Mouse (Mus musculus) MEL (cell line): ENCODE measurements around the gene Epha4. TPM values are rescaled to one million over a fixed set of nuclear protein-coding genes. Genes with fewer than 3 reads are reported as not detected.

ENCODE experiments used
- DNase-seq: peaks from one replicate; pipeline ENCODE4 v3.0.0; 2011; ENCODE audit warnings: low read depth, low spot score
- H3K27ac ChIP-seq: 2 replicates; pipeline ENCODE4 v1.5.1; 2012; ENCODE audit warnings: low read depth, mild to moderate bottlenecking, control low read depth, low read length, moderate library complexity; ENCODE audit not compliant: control insufficient read depth
- H3K27me3 ChIP-seq, 2 experiments: fragments of 150-350 bp in 1 of 2; sonication (generic) in 1 of 2; 2 replicates each; pipeline ENCODE4 v1.6.1; 2012; ENCODE audit warnings: low read length in 2 of 2, mild to moderate bottlenecking in 2 of 2, improper control_type of control experiment in 1 of 2, moderate library complexity in 1 of 2; ENCODE audit not compliant: insufficient read depth in 2 of 2, control insufficient read depth in 1 of 2
- H3K36me3 ChIP-seq, 2 experiments: 2 replicates each; pipeline ENCODE4 v1.6.1; 2012 to 2014; ENCODE audit warnings: low read length in 2 of 2, improper control_type of control experiment in 1 of 2, inconsistent platforms in 1 of 2, mild to moderate bottlenecking in 1 of 2; ENCODE audit not compliant: insufficient read depth in 2 of 2, control insufficient read depth in 1 of 2
- H3K4me1 ChIP-seq, 2 experiments: fragments of 150-350 bp in 1 of 2; sonication (generic) in 1 of 2; 2 replicates each; pipeline ENCODE4 v1.6.1; 2012; ENCODE audit warnings: low read length in 2 of 2, improper control_type of control experiment in 1 of 2, mild to moderate bottlenecking in 1 of 2; ENCODE audit not compliant: insufficient read depth in 2 of 2, control insufficient read depth in 1 of 2
- H3K4me3 ChIP-seq, 2 experiments: fragments of 150-350 bp in 1 of 2; sonication (generic) in 1 of 2; 2 replicates each; pipeline ENCODE4 v1.5.1; 2012; ENCODE audit warnings: low read depth in 2 of 2, low read length in 2 of 2, mild to moderate bottlenecking in 2 of 2, moderate library complexity in 2 of 2, control low read depth in 1 of 2, improper control_type of control experiment in 1 of 2; ENCODE audit not compliant: control insufficient read depth in 1 of 2, insufficient read depth in 1 of 2
- H3K79me2 ChIP-seq: 2 replicates; pipeline ENCODE4 v1.6.1; 2012; ENCODE audit warnings: mild to moderate bottlenecking, low read length, moderate library complexity; ENCODE audit not compliant: control insufficient read depth, poor library complexity, insufficient read depth
- H3K9ac ChIP-seq: 2 replicates; pipeline ENCODE4 v1.6.1; 2012; ENCODE audit warnings: low read depth, mild to moderate bottlenecking, control low read depth, low read length, moderate library complexity; ENCODE audit not compliant: control insufficient read depth, poor library complexity, severe bottlenecking
- H3K9me3 ChIP-seq: fragments of 150-350 bp; sonication (generic); replicated peaks from 2 replicates; pipeline ENCODE4 v1.6.1; 2012; ENCODE audit warnings: mild to moderate bottlenecking, low read length, improper control_type of control experiment, moderate library complexity; ENCODE audit not compliant: insufficient read depth
- BHLHE40 ChIP-seq: IDR thresholded peaks from 2 replicates; pipeline ENCODE4 v1.6.1; 2012; ENCODE audit warnings: low read depth, mild to moderate bottlenecking, inconsistent platforms, low read length, improper control_type of control experiment, borderline replicate concordance
- CHD1 ChIP-seq: IDR thresholded peaks from 2 replicates; pipeline ENCODE4 v1.6.1; 2012; ENCODE audit warnings: low read depth, mild to moderate bottlenecking, inconsistent platforms, low read length, improper control_type of control experiment
- CHD2 ChIP-seq: IDR thresholded peaks from 2 replicates; pipeline ENCODE4 v1.6.1; 2011; ENCODE audit warnings: low read length, improper control_type of control experiment
- E2F4 ChIP-seq: IDR thresholded peaks from 2 replicates; pipeline ENCODE4 v1.6.1; 2011; ENCODE audit warnings: low read depth, low read length, improper control_type of control experiment, borderline replicate concordance
- EP300 ChIP-seq, 2 experiments: IDR thresholded peaks; 2 replicates each; pipeline ENCODE4 v1.6.1; 2011; ENCODE audit warnings: improper control_type of control experiment in 2 of 2, low read length in 2 of 2, low read depth in 1 of 2, mild to moderate bottlenecking in 1 of 2
- ETS1 ChIP-seq: IDR thresholded peaks from 2 replicates; pipeline ENCODE4 v1.6.1; 2012; ENCODE audit warnings: low read depth, mild to moderate bottlenecking, inconsistent platforms, low read length, improper control_type of control experiment, moderate library complexity
- GATA1 ChIP-seq: IDR thresholded peaks from 2 replicates; pipeline ENCODE4 v1.6.1; 2011; ENCODE audit warnings: low read depth, low read length, improper control_type of control experiment
- HCFC1 ChIP-seq: IDR thresholded peaks from 2 replicates; pipeline ENCODE4 v1.6.1; 2012; ENCODE audit warnings: low read depth, mild to moderate bottlenecking, inconsistent platforms, low read length, improper control_type of control experiment, moderate library complexity
- JUND ChIP-seq: IDR thresholded peaks from 2 replicates; pipeline ENCODE4 v1.6.1; 2011; ENCODE audit warnings: low read depth, mild to moderate bottlenecking, improper control_type of control experiment, low read length
- KAT2A ChIP-seq: conservative IDR thresholded peaks from 2 replicates; pipeline ENCODE4 v1.6.1; 2012; ENCODE audit warnings: low read depth, low read length, improper control_type of control experiment, inconsistent platforms
- MAFK ChIP-seq: IDR thresholded peaks from 2 replicates; pipeline ENCODE4 v1.6.1; 2011; ENCODE audit warnings: low read depth, mild to moderate bottlenecking, low read length, improper control_type of control experiment, borderline replicate concordance
- MAZ ChIP-seq: IDR thresholded peaks from 2 replicates; pipeline ENCODE4 v1.6.1; 2012; ENCODE audit warnings: low read depth, mild to moderate bottlenecking, inconsistent platforms, low read length, improper control_type of control experiment
- MYB ChIP-seq: IDR thresholded peaks from 2 replicates; pipeline ENCODE4 v1.6.1; 2011; ENCODE audit warnings: mild to moderate bottlenecking, low read depth, low read length, improper control_type of control experiment
- MYC ChIP-seq: IDR thresholded peaks from 2 replicates; pipeline ENCODE4 v1.6.1; 2011; ENCODE audit warnings: low read depth, mild to moderate bottlenecking, low read length, improper control_type of control experiment, moderate library complexity
- NELFE ChIP-seq: IDR thresholded peaks from 2 replicates; pipeline ENCODE4 v1.6.1; 2011; ENCODE audit warnings: low read depth, low read length, improper control_type of control experiment
- NRF1 ChIP-seq: IDR thresholded peaks from 2 replicates; pipeline ENCODE4 v1.6.1; 2014; ENCODE audit warnings: low read depth, mild to moderate bottlenecking, inconsistent platforms, low read length, improper control_type of control experiment, moderate library complexity; ENCODE audit not compliant: poor library complexity, insufficient read depth, severe bottlenecking
- POLR2AphosphoS2 ChIP-seq: IDR thresholded peaks from 2 replicates; pipeline ENCODE4 v1.6.1; 2011; ENCODE audit warnings: low read length, improper control_type of control experiment
- RAD21 ChIP-seq: IDR thresholded peaks from 2 replicates; pipeline ENCODE4 v1.6.1; 2011; ENCODE audit warnings: mild to moderate bottlenecking, low read depth, low read length, improper control_type of control experiment
- RCOR1 ChIP-seq: IDR thresholded peaks from 2 replicates; pipeline ENCODE4 v1.6.1; 2012; ENCODE audit warnings: low read depth, mild to moderate bottlenecking, inconsistent platforms, low read length, improper control_type of control experiment
- SIN3A ChIP-seq: IDR thresholded peaks from 2 replicates; pipeline ENCODE4 v1.6.1; 2012; ENCODE audit warnings: low read length, improper control_type of control experiment, inconsistent platforms
- SMC3 ChIP-seq: IDR thresholded peaks from 2 replicates; pipeline ENCODE4 v1.6.1; 2011; ENCODE audit warnings: low read depth, low read length, improper control_type of control experiment
- TAL1 ChIP-seq: IDR thresholded peaks from 2 replicates; pipeline ENCODE4 v1.6.1; 2012; ENCODE audit warnings: mild to moderate bottlenecking, inconsistent platforms, low read length, moderate library complexity, mixed read lengths
- TBP ChIP-seq: IDR thresholded peaks from 2 replicates; pipeline ENCODE4 v1.8.0; 2011; ENCODE audit warnings: low read depth, low read length, improper control_type of control experiment
- TCF12 ChIP-seq: IDR thresholded peaks from 2 replicates; pipeline ENCODE4 v1.6.1; 2014; ENCODE audit warnings: low read depth, mild to moderate bottlenecking, inconsistent platforms, low read length, improper control_type of control experiment, moderate library complexity
- UBTF ChIP-seq: IDR thresholded peaks from 2 replicates; pipeline ENCODE4 v1.6.1; 2012; ENCODE audit warnings: low read depth, mild to moderate bottlenecking, inconsistent platforms, low read length, improper control_type of control experiment, moderate library complexity, borderline replicate concordance; ENCODE audit not compliant: insufficient read depth
- USF1 ChIP-seq: IDR thresholded peaks from 2 replicates; pipeline ENCODE4 v1.6.1; 2014; ENCODE audit warnings: low read depth, mild to moderate bottlenecking, inconsistent platforms, low read length, improper control_type of control experiment, moderate library complexity
- USF2 ChIP-seq, 2 experiments: IDR thresholded peaks; 2 replicates each; pipeline ENCODE4 v1.6.1; 2011 to 2012; ENCODE audit warnings: improper control_type of control experiment in 2 of 2, low read length in 2 of 2, borderline replicate concordance in 1 of 2, inconsistent platforms in 1 of 2, low read depth in 1 of 2, mild to moderate bottlenecking in 1 of 2; ENCODE audit not compliant: insufficient read depth in 1 of 2
- ZKSCAN1 ChIP-seq: IDR thresholded peaks from 2 replicates; pipeline ENCODE4 v1.6.1; 2012; ENCODE audit warnings: low read depth, mild to moderate bottlenecking, inconsistent platforms, low read length, improper control_type of control experiment, moderate library complexity
- ZMIZ1 ChIP-seq: IDR thresholded peaks from 2 replicates; pipeline ENCODE4 v1.6.1; 2012; ENCODE audit warnings: low read depth, mild to moderate bottlenecking, inconsistent platforms, low read length, improper control_type of control experiment, moderate library complexity
- polyA plus RNA-seq, 2 experiments: library from polyadenylated mRNA; stranded (reverse) in 1 of 2; unstranded in 1 of 2; fragments of >175 nt in 1 of 2; fragments of >200 nt in 1 of 2; gene quantifications; 2 replicates each; pipeline versions ENCODE4 v1.2.1 to v1.2.4; 2012; ENCODE audit warnings: low replicate concordance in 2 of 2, low read depth in 1 of 2; ENCODE audit not compliant: insufficient read length in 2 of 2, insufficient read depth in 1 of 2, missing spikeins in 1 of 2
- total RNA-seq: library from RNA; depleted of rRNA; stranded (reverse); fragments of 300-350 nt; gene quantifications from 2 replicates; pipeline ENCODE4 v1.2.3, GENCODE M21; 2012

Gene Epha4
- total and polyA plus RNA-seq, 3 experiments, result not detected

GRCm38 (mm10) chr1:77510623-77511022 is 4.3 kb downstream of the Epha4 start:
- Histone ChIP-seq H3K9me3 (no peaks in the 10 kb centered on the region), H3K4me3 (no peak overlapping the region), H3K27me3 (no peaks in the 10 kb centered on the region), H3K27ac (no peak overlapping the region), H3K79me2 (no peaks in the 10 kb centered on the region), H3K4me1 (no peaks in the 10 kb centered on the region), H3K9ac (no peak overlapping the region)
- no peak for DNase-seq
- no peak for TF ChIP-seq EP300 (IDR thresholded peaks at IDR 0.05; ENCODE audit: low read depth in 1 of 2, low read length in 2 of 2)
- no peak for TF ChIP-seq POLR2AphosphoS2
- TF ChIP-seq CHD1, result no peak
- no peak for TF ChIP-seq ETS1
- TF ChIP-seq JUND, result no peak
- TF ChIP-seq MAZ, result no peak
- TF ChIP-seq UBTF, result no peak
- TF ChIP-seq RAD21, result no peak
- TF ChIP-seq MAFK, result no peak
- TF ChIP-seq BHLHE40, result no peak
- TF ChIP-seq RCOR1, result no peak
- TF ChIP-seq NELFE, result no peak
- no peak for TF ChIP-seq GATA1
- TF ChIP-seq MYC, result no peak
- TF ChIP-seq E2F4, result no peak
- TF ChIP-seq CHD2, result no peak
- TF ChIP-seq SIN3A, result no peak
- TF ChIP-seq HCFC1, result no peak
- TF ChIP-seq USF1, result no peak
- TF ChIP-seq, all 39 proteins: peak for 0
- no peaks in the 10 kb centered on the region for H3K36me3 ChIP-seq

GRCm38 (mm10) chr1:77506856-77507200 is 8.1 kb downstream of the Epha4 start:
- no peak for DNase-seq
- Histone ChIP-seq H3K9me3 (no peaks in the 10 kb centered on the region), H3K4me1 (no peaks in the 10 kb centered on the region), H3K27ac (no peak overlapping the region)
- TF ChIP-seq USF2 (IDR thresholded peaks at IDR 0.05; ENCODE audit: borderline replicate concordance in 1 of 2, insufficient read depth in 1 of 2, low read depth in 1 of 2, low read length in 2 of 2) (no peak), ZMIZ1 (no peak), NRF1 (no peak), ETS1 (no peak), TBP (no peak), SMC3 (no peak), CHD1 (no peak), KAT2A (no peak), MYC (no peak), ZKSCAN1 (no peak), GATA1 (no peak), JUND (no peak), TCF12 (no peak), MYB (no peak), UBTF (no peak), TAL1 (no peak), MAFK (no peak)
- TF ChIP-seq, all 39 proteins: peak for 0
- no peaks in the 10 kb centered on the region for H3K79me2 ChIP-seq
- no peak overlapping the region for H3K4me3 ChIP-seq
- H3K9ac ChIP-seq, result no peak overlapping the region
- no peaks in the 10 kb centered on the region for H3K36me3 ChIP-seq
- no peaks in the 10 kb centered on the region for H3K27me3 ChIP-seq
